Mouse (Mus musculus): Measurements from ENCODE around the gene Zfp821.

GRCm38 (mm10) chr8:109714961-109715360, 9.6 kb downstream of the Zfp821 start:
- TF ChIP-seq CTCF (IDR thresholded peaks at IDR 0.05) (no peak), POLR2A (IDR thresholded peaks at IDR 0.05; ENCODE audit: insufficient read depth, low read depth, low read length) (no peak), EP300 (IDR thresholded peaks at IDR 0.05; ENCODE audit: insufficient read depth, low read depth, low read length) (no peak)

Data from heart, adult 2 months (tissue).